Mouse (Mus musculus) T-helper 2 cell (primary cell): Measurements from ENCODE around the gene Nf2.
"Not testable (repeated sequence)": the region's sequence is repeated elsewhere in the genome, so short reads cannot be mapped to it uniquely, and the experiment has no call there.

Experiments used
- in situ Hi-C: fragments of 300-600 bp; cut with MboI, MseI; formaldehyde crosslinking; loops from one replicate; pipeline ENCODE4 v1.15.1; 2025; ENCODE audit warnings: high pct_unique_total_duplicates

Gene Nf2

GRCm38 (mm10) chr11:4837342-4837741 lies 12.0 kb downstream of the Nf2 start:
- in situ Hi-C loops, result loop anchor here (5.0 kb wide), 1 partner anchor 50 kb away; no protein-coding TSS in a partner anchor

DNA sequence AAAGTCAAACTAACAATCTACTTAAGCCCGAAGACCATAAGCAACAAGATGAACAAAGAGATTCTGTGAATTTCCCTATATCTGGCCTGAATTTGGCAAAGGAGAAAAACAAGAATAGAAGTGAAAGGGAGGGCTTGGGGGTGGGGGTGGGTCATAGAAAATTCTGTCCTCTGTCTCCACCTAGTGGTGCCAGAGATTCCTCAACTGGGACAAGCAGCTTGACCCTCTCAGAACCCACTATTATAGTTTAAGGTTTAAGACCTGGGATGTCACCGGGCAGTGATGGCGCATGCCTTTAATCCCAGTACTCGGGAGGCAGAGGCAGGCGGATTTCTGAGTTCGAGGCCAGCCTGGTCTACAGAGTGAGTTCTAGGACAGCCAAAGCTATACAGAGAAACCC lies 12.6 kb downstream of the Nf2 start:
- in situ Hi-C loops, result loop anchor here (5.0 kb wide), 1 partner anchor 49 kb away; no protein-coding TSS in a partner anchor

DNA sequence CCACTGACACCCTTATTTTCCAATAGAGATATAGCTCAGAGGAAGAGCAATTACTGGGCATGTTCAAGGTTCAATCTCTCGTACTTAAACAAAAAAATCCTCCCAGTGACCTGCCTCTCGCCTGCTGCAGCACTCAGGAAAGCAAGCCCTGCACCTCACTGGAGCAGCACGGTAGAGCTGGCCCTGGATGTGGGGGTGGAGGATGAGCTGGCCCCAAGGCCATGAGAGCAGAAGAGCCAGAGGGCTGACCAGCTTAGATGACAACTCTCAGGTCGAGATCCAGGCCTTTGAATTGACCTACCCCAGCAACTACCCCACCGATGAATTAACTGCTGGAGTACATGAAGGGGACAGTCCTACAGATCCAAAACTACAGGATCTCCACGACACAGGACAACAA lies 13.9 kb downstream of the Nf2 start:
- in situ Hi-C loops, result loop anchor here (5.0 kb wide), 1 partner anchor 48 kb away; no protein-coding TSS in a partner anchor

GRCm38 (mm10) chr11:4833295-4833939 lies 15.9 kb downstream of the Nf2 start:
- in situ Hi-C loops, result no loop called here

DNA sequence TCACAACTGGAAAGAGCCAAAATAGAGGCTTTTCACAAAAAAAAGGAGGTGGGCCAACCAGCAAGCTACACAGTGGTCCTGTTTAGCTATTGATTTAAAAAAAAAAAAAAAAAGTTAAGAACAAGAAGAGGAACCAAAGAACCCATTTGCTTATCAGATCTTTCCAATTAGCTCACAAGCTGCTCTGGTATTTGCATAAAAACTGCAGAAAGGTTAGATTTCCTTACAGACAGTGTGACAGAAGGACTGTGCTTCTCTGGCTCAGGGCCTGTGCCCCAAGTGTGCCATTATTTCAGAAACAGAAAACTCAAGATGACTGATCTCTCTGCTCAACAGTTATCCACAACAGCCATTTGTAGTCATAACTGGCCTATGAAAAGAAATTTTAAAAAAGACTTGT lies 18.3 kb downstream of the Nf2 start:
- in situ Hi-C loops, result no loop called here

DNA sequence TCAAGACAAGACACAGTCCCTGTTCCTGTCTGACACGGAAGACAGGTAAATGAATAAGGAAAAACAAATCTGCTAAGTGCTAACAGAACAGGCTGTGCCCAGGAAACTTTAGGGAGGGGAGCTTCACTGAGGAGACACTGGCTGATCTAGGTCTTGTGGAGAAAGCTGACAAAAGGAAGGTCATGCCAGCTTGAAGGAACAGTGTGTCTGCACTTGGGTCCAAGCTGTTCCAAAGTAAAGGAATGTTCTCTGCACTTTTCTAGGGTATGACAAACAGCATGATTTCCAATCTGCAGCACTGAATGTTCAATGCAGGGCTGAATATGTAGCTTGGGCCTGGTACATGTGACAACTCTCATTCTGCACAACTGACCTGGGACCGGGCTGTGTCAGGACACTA lies 21.4 kb downstream of the Nf2 start:
- in situ Hi-C loops, result no loop called here

- in situ Hi-C loops, result no loop called here
Observed at GRCm38 (mm10) chr11:4827340-4827739, 22.0 kb downstream of the Nf2 start.

GRCm38 (mm10) chr11:4826152-4826778 lies 23.1 kb downstream of the Nf2 start:
- in situ Hi-C loops, result no loop called here

GRCm38 (mm10) chr11:4823655-4824312 lies 25.6 kb downstream of the Nf2 start:
- in situ Hi-C loops, result no loop called here

GRCm38 (mm10) chr11:4822446-4822842 lies 26.9 kb downstream of the Nf2 start:
- in situ Hi-C loops, result not testable (repeated sequence)

DNA sequence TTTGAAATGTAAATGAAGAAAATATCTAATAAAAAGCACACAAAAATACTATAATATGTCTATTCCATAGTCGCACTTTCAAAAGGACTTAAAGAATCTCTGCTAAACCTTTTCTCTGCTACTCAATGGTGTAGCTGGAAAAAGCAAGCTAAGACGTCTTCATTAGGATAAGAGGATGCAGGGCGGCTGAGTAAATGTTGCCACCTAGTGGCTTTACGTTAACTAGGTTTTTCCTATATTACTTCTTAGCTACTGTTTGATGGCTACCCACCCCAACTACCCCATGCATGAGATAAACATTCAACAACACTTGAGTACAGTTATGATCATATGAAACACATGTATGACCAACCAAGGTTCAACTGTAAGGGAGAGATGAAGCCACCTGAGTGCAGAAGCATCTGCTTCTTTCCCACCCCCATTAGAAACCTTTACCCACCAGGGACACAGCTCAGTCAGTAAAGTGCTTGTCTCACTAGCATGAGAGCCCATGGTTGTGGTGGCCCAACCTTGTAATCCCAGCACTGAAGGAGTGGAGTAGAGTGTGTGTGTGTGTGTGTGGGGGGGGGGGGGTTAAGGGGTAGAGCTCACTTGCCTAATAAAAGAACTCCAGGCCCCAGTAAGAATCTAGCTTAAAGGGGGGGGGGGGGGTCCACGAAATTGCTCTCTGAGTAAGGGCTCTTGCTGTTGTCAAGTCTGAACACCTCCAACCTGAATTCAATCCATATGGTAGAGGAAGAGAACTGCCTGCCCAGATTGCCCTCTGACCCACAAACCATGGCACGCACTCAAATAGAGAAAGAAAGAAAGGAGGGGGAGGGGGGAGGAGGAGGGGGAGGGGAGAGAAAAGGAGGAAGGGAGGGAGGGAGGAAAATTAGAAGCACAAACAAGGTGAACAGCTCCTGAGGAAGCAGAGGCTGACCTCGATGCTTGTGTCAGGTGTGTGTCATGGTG lies 27.6 kb downstream of the Nf2 start:
- in situ Hi-C loops, result no loop called here

DNA sequence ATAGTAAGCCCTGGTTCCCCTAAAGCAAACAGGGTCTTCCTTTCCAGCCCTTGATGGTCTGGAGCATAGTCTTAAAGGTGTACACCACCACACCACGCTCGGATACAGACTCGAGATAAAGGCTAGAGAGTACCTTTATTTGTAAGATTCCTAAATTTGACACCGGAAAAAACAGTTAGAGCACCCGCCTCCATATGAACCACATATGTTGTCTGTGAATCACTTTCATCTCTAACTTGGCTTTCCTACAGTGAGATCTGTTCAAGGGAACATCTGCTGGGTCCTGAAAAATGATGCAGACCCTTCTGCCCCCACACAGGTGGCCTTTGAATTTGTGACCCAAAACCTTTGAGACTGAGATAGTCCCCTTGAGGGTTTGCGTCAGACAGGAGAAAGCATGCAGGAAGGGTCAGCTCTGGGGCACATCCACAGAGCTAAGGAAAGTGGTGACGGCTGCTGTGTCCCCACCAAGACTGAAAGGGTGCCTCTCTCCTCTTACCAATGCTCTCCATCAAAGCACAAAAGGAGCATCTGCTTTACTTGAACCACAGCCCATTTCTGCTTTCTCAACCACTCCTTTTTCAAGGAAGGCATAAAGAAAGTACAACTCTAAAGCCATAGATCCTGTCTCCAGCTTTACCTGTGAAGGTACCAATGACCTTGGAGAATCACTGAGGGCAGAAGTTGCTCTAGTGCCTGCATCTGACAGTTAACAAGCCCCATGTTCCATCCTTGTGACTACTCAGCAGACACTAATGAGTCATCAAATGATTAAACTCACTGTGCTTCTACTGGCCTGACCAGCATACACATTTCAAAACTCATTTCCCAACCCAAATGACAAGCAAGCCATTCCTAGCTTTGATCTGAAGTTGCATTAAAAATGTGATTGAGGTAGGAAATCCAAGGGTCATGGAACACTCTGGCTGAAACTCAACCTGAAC lies 34.6 kb downstream of the Nf2 start:
- in situ Hi-C loops, result no loop called here

GRCm38 (mm10) chr11:4808311-4808710 lies 41.0 kb downstream of the Nf2 start:
- in situ Hi-C loops, result no loop called here

DNA sequence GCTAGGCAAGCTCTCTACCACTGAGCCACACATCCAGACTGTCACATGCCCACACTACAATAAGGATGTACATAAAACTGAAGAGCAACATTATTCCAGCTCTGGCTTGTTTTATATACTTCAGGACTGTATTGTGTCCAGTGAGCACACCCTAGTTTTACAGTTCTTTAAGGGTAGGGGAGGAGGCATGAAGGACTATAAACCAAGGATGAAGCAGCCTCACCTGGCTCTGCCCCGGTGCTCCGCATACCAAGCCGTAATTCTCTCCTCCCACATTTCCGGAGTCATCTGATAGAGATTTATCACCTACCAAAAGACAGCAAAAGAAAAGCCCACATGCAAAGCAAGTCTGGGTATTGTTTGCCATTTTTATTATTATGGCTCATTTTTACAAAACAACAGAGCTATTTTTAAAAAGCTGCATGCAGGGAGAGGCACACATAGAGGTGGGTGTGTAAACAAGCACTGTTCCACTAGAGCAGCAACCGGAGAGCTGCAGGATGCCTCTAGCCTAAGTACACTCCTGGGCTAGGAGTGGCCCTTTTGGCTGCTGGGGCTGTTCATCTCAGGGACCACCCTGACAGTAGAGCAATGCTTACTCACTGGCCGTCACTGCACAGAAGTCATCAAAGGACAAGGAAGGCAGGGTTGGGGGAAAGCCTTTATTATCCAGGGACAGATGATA lies 43.2 kb downstream of the Nf2 start:
- in situ Hi-C loops, result no loop called here

GRCm38 (mm10) chr11:4804921-4805562 lies 44.3 kb downstream of the Nf2 start:
- in situ Hi-C loops, result no loop called here

GRCm38 (mm10) chr11:4803951-4804350 lies 45.4 kb downstream of the Nf2 start:
- in situ Hi-C loops, result no loop called here

- in situ Hi-C loops, result no loop called here
Observed at GRCm38 (mm10) chr11:4803426-4803825, 45.9 kb downstream of the Nf2 start.

DNA sequence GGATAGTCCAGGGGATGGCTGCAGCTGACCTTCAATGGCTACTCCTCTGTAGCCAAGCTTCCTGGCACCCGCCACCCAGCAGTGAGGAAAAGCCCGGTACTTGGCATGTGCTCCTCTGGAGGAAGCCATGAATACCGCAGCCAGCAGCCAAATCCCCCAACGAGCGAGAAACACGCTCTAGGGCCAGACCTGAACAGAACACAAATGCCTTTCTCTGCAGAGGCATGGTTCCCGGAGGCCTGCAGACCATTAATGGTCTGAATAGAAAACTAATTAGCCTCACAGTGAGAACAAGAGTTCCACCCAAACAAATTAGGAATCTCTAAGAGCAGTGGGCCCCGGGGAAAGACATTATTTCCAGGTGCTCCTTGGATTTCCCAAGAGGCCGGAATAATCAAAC lies 46.3 kb downstream of the Nf2 start:
- in situ Hi-C loops, result no loop called here

DNA sequence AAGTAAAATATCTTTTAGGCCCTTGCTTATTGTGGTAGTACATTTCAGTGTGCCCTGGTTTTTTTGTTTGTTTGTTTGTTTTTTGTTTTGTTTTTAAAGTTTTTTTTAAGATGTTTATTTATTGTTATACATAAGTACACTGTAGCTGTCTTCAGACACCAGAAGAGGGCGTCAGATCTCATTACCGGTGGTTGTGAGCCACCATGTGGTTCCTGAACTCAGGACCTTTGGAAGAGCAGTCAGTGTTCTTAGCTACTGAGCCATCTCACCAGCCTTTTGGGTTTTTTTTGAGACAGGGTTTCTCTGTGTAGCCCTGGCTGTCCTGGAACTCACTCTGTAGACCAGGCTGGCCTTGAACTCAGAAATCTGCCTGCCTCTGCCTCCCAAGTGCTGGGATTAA lies 46.9 kb downstream of the Nf2 start:
- in situ Hi-C loops, result not testable (repeated sequence)

GRCm38 (mm10) chr11:4800654-4801053 lies 48.7 kb downstream of the Nf2 start:
- in situ Hi-C loops, result no loop called here
